In the genomic region with DNA sequence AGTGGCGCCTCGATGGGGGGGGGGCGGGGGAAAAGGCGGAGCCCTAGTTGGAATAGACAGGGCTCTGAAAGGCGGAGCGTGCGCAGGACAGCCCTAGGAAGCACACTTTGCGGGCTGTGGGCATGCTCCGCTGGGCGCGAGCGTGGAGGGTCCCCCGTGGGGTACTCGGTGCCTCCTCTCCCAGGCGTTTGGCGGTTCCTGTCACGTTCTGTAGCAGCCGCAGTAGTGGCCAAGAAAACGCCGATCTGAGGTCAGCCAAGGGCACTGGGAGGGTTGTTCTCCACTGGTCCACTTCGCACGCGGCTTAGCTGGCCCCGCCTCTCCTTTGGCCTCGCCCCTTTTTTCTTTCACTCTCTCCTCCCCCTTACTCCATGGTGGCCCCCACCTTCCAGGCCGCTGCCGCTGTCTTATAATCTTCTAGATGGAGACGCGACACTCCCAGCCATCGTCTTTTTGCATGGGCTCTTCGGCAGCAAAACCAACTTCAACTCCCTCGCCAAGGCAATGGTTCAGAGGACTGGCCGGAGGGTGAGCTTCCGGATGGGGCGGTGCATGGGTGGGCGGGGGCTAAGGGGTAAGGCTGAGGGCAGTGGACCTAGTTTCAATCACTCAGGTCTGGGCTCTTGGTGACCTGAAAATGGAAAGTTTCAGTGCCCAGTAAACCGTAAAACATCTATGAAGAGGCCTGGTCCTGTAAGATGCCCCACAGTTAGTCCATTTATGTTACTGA, we compare ENCODE assay signal across 8 mouse cellular contexts. TPM values are rescaled to one million over a fixed set of nuclear protein-coding genes. Genes with fewer than 3 reads are reported as not detected.
DNase-seq lines count a peak whose midpoint lies in the region; ATAC-seq lines count a peak whose summit lies in the region.

No protein-coding gene starts in this region.

- H3K9ac ChIP-seq in heart, embryonic 14.5 days (ENCODE audit: low read length) = peak overlapping the region; percentile 83
- peak overlapping the region; percentile 74 for H3K9ac ChIP-seq in liver, embryonic 15.5 days
- H3K9ac ChIP-seq in neural tube, embryonic 11.5 days (ENCODE audit: low read length) = peak overlapping the region; percentile 53
- H3K9ac ChIP-seq in stomach, embryonic 16.5 days (ENCODE audit: low read length) = peak overlapping the region; percentile 83

- H3K27ac ChIP-seq in heart, embryonic 14.5 days (replicated peaks in 1 of 2; ENCODE audit: control insufficient read depth in 1 of 2, insufficient read depth in 1 of 2, low read depth in 2 of 2, low read length in 2 of 2) = peak overlapping the region; percentile 98
- H3K27ac ChIP-seq in liver, embryonic 15.5 days (replicated peaks) = peak overlapping the region; percentile 94
- H3K27ac ChIP-seq in neural tube, embryonic 11.5 days (ENCODE audit: low read depth, low read length) = peak overlapping the region; percentile 94
- H3K27ac ChIP-seq in stomach, embryonic 16.5 days (ENCODE audit: low read length) = peak overlapping the region; percentile 99

- H3K36me3 ChIP-seq in heart, embryonic 14.5 days (ENCODE audit: control insufficient read depth, insufficient read depth, low read length) = peaks cover 13% of the 10 kb centered on the region
- no peaks in the 10 kb centered on the region; the same call in 1 of the 2 replicates for H3K36me3 ChIP-seq in liver, embryonic 15.5 days (replicated peaks)
- H3K36me3 ChIP-seq in neural tube, embryonic 11.5 days (ENCODE audit: control insufficient read depth, insufficient read depth, low read length) = no peaks in the 10 kb centered on the region
- H3K36me3 ChIP-seq in stomach, embryonic 16.5 days (ENCODE audit: control insufficient read depth, insufficient read depth, low read length) = 0 out of 2 replicates have a peak, but pooled peaks cover 3% of the 10 kb centered on the region

- peaks cover 10 to 19% of the 10 kb centered on the region in 2 experiments for H3K4me1 ChIP-seq in heart, embryonic 14.5 days (ENCODE audit: control insufficient read depth in 2 of 2, insufficient read depth in 2 of 2, low read length in 2 of 2)
- H3K4me1 ChIP-seq in liver, embryonic 15.5 days (replicated peaks) = peaks cover 50% of the 10 kb centered on the region
- H3K4me1 ChIP-seq in neural tube, embryonic 11.5 days (ENCODE audit: control insufficient read depth, insufficient read depth, low read length) = peaks cover 15% of the 10 kb centered on the region
- H3K4me1 ChIP-seq in stomach, embryonic 16.5 days (ENCODE audit: control insufficient read depth, insufficient read depth, low read length) = peaks cover 33% of the 10 kb centered on the region

- peak; percentile 78 for DNase-seq in c-Kit-negative CD71-positive TER-119-positive erythroid progenitor cells, embryonic 14.5 days (ENCODE audit: low read depth, low spot score)
- peak; percentile 85 for DNase-seq in fibroblast of lung, adult 2 months (ENCODE audit: low read depth)
- DNase-seq in kidney, postnatal 14 days = peak; percentile 92
- peak; percentile 87 for DNase-seq in neural tube, embryonic 11.5 days (ENCODE audit: low spot score)

- WGBS in heart, embryonic 14.5 days = under 1% methylated on average over 37 of the region's 37 CpGs
- WGBS in liver, embryonic 15.5 days (ENCODE audit: insufficient replicate concordance) = under 1% methylated on average over 37 of the region's 37 CpGs
- WGBS in neural tube, embryonic 11.5 days = under 1% methylated on average over 33 of the region's 37 CpGs
- WGBS in stomach, embryonic 16.5 days = under 1% methylated on average over 37 of the region's 37 CpGs

- no peaks in the 10 kb centered on the region for H3K27me3 ChIP-seq in heart, embryonic 14.5 days (ENCODE audit: control insufficient read depth, insufficient read depth, low read length)
- peaks cover 14% of the 10 kb centered on the region for H3K27me3 ChIP-seq in liver, embryonic 15.5 days
- no peaks in the 10 kb centered on the region for H3K27me3 ChIP-seq in neural tube, embryonic 11.5 days (ENCODE audit: control insufficient read depth, insufficient read depth, low read length)
- no peaks in the 10 kb centered on the region for H3K27me3 ChIP-seq in stomach, embryonic 16.5 days (ENCODE audit: control insufficient read depth, insufficient read depth, low read length)

- no peaks in the 10 kb centered on the region for H3K9me3 ChIP-seq in heart, embryonic 14.5 days (ENCODE audit: control insufficient read depth, low read length)
- no peaks in the 10 kb centered on the region for H3K9me3 ChIP-seq in liver, embryonic 15.5 days (replicated peaks)
- H3K9me3 ChIP-seq in neural tube, embryonic 11.5 days (ENCODE audit: control insufficient read depth, low read length) = no peaks in the 10 kb centered on the region
- no peaks in the 10 kb centered on the region for H3K9me3 ChIP-seq in stomach, embryonic 16.5 days (replicated peaks; ENCODE audit: control insufficient read depth, low read length)

- H3K4me2 ChIP-seq in heart, embryonic 14.5 days (ENCODE audit: low read length) = peak overlapping the region; percentile 91
- peak overlapping the region; percentile 94 for H3K4me2 ChIP-seq in liver, embryonic 15.5 days
- H3K4me2 ChIP-seq in neural tube, embryonic 11.5 days (ENCODE audit: low read depth) = peak overlapping the region; percentile 86
- peak overlapping the region; percentile 67 for H3K4me2 ChIP-seq in stomach, embryonic 16.5 days (ENCODE audit: low read depth, low read length)

- peak overlapping the region; percentile 66 to 71 for H3K4me3 ChIP-seq in heart, embryonic 14.5 days (ENCODE audit: control insufficient read depth in 1 of 2, insufficient read depth in 1 of 2, low read depth in 1 of 2, low read length in 2 of 2)
- H3K4me3 ChIP-seq in liver, embryonic 15.5 days (replicated peaks) = peak overlapping the region; percentile 69
- H3K4me3 ChIP-seq in neural tube, embryonic 11.5 days (ENCODE audit: low read depth, low read length) = peak overlapping the region; percentile 52
- H3K4me3 ChIP-seq in stomach, embryonic 16.5 days (replicated peaks; ENCODE audit: low read length) = peak overlapping the region; percentile 80

- peak; percentile 54 for ATAC-seq in CD4-positive, CD25-positive, alpha-beta regulatory T cell, adult 4 months
- peak; percentile 78 for ATAC-seq in heart, embryonic 14.5 days (ENCODE audit: insufficient number of reproducible peaks, insufficient read depth, low FRiP score, low read depth)
- peak; percentile 65 for ATAC-seq in liver, embryonic 15.5 days (ENCODE audit: insufficient read depth)
- ATAC-seq in neural tube, embryonic 11.5 days (ENCODE audit: insufficient read depth, low FRiP score, low TSS enrichment) = peak; percentile 70
- ATAC-seq in stomach, embryonic 16.5 days (ENCODE audit: insufficient read depth, low FRiP score) = peak; percentile 75

RNA-seq across cellular contexts. Expression of a gene that starts 0.8 kb away (rescaled TPM):
- polyA plus RNA-seq in CD4-positive, CD25-positive, alpha-beta regulatory T cell, adult 4 months (2017; shearing (Covaris generic)) = 10 to 100 TPM; 64.3 to 80.5 TPM
- 72.1 and 74.9 TPM in 2 replicates for polyA plus RNA-seq in heart, embryonic 14.5 days (2014; fragmentation: Nextera tagmentation; extraction: Ambion mirVana)
- 26.6 and 27.1 TPM in 2 replicates for polyA plus RNA-seq in liver, embryonic 15.5 days (2015; fragmentation: Nextera tagmentation; extraction: Ambion mirVana)
- 45.9 and 46.3 TPM in 2 replicates for polyA plus RNA-seq in neural tube, embryonic 11.5 days (2014; fragmentation: Nextera tagmentation; extraction: Ambion mirVana)
- polyA plus RNA-seq in stomach, embryonic 16.5 days (2015; fragmentation: Nextera tagmentation; extraction: Ambion mirVana) = 70.7 and 73.9 TPM in 2 replicates

RNA-seq across cellular contexts. Expression of a gene that starts 13.5 kb away (rescaled TPM):
- polyA plus RNA-seq in CD4-positive, CD25-positive, alpha-beta regulatory T cell, adult 4 months (2017; shearing (Covaris generic)) = 10 to 100 TPM; 15.4 to 27.0 TPM
- polyA plus RNA-seq in heart, embryonic 14.5 days (2014; fragmentation: Nextera tagmentation; extraction: Ambion mirVana) = 5.4 and 6.4 TPM in 2 replicates
- polyA plus RNA-seq in liver, embryonic 15.5 days (2015; fragmentation: Nextera tagmentation; extraction: Ambion mirVana) = 1.1 and 1.3 TPM in 2 replicates
- polyA plus RNA-seq in neural tube, embryonic 11.5 days (2014; fragmentation: Nextera tagmentation; extraction: Ambion mirVana) = 25.4 and 36.6 TPM in 2 replicates
- 12.5 and 14.0 TPM in 2 replicates for polyA plus RNA-seq in stomach, embryonic 16.5 days (2015; fragmentation: Nextera tagmentation; extraction: Ambion mirVana)

RNA-seq across cellular contexts. Expression of a gene that starts 23.7 kb away (rescaled TPM):
- polyA plus RNA-seq in CD4-positive, CD25-positive, alpha-beta regulatory T cell, adult 4 months (2017; shearing (Covaris generic)) = not detected
- polyA plus RNA-seq in heart, embryonic 14.5 days (2014; fragmentation: Nextera tagmentation; extraction: Ambion mirVana) = 0.53 and 2.2 TPM in 2 replicates
- polyA plus RNA-seq in liver, embryonic 15.5 days (2015; fragmentation: Nextera tagmentation; extraction: Ambion mirVana) = 1.2 and 2.1 TPM in 2 replicates
- 2.2 and 3.1 TPM in 2 replicates for polyA plus RNA-seq in neural tube, embryonic 11.5 days (2014; fragmentation: Nextera tagmentation; extraction: Ambion mirVana)
- polyA plus RNA-seq in stomach, embryonic 16.5 days (2015; fragmentation: Nextera tagmentation; extraction: Ambion mirVana) = 83.9 and 89.2 TPM in 2 replicates

RNA-seq across cellular contexts. Expression of a gene that starts 54.2 kb away (rescaled TPM):
- 10 to 100 TPM; 23.4 to 36.6 TPM for polyA plus RNA-seq in CD4-positive, CD25-positive, alpha-beta regulatory T cell, adult 4 months (2017; shearing (Covaris generic))
- polyA plus RNA-seq in heart, embryonic 14.5 days (2014; fragmentation: Nextera tagmentation; extraction: Ambion mirVana) = 30.6 and 31.1 TPM in 2 replicates
- 14.3 and 14.9 TPM in 2 replicates for polyA plus RNA-seq in liver, embryonic 15.5 days (2015; fragmentation: Nextera tagmentation; extraction: Ambion mirVana)
- 26.6 and 28.3 TPM in 2 replicates for polyA plus RNA-seq in neural tube, embryonic 11.5 days (2014; fragmentation: Nextera tagmentation; extraction: Ambion mirVana)
- 32.6 and 33.3 TPM in 2 replicates for polyA plus RNA-seq in stomach, embryonic 16.5 days (2015; fragmentation: Nextera tagmentation; extraction: Ambion mirVana)

RNA-seq across cellular contexts. Expression of a gene that starts 55.0 kb away (rescaled TPM):
- 100 to 1,000 TPM in 1 of 2 experiments, 10 to 100 TPM in 1; 60.8 to 103 TPM for polyA plus RNA-seq in CD4-positive, CD25-positive, alpha-beta regulatory T cell, adult 4 months (2017; shearing (Covaris generic))
- polyA plus RNA-seq in heart, embryonic 14.5 days (2014; fragmentation: Nextera tagmentation; extraction: Ambion mirVana) = 47.2 and 52.3 TPM in 2 replicates
- polyA plus RNA-seq in liver, embryonic 15.5 days (2015; fragmentation: Nextera tagmentation; extraction: Ambion mirVana) = 52.7 and 56.4 TPM in 2 replicates
- 126 and 141 TPM in 2 replicates for polyA plus RNA-seq in neural tube, embryonic 11.5 days (2014; fragmentation: Nextera tagmentation; extraction: Ambion mirVana)
- 94.8 and 105 TPM in 2 replicates for polyA plus RNA-seq in stomach, embryonic 16.5 days (2015; fragmentation: Nextera tagmentation; extraction: Ambion mirVana)

Comparison
In these comparisons a context has a peak if more than half of its experiments do, and no peak if none do; other contexts are left out.
1. Peak in every context shown above with its lines: DNase-seq, ATAC-seq, H3K4me3 ChIP-seq and H3K27ac ChIP-seq.
2. RNA of a gene that starts 23.7 kb away (polyA plus RNA-seq): 83.9 to 89.2 TPM in stomach, embryonic 16.5 days; 2.2 to 3.1 TPM in neural tube, embryonic 11.5 days, 0.53 to 2.2 TPM in heart, embryonic 14.5 days, 1.2 to 2.1 TPM in liver, embryonic 15.5 days and not detected in CD4-positive, CD25-positive, alpha-beta regulatory T cell, adult 4 months; every median in the first group is over 10 times any median in the second.